Mouse (Mus musculus) heart, adult 10 weeks (tissue): ENCODE measurements around the gene Rabac1. TPM values are rescaled to one million over a fixed set of nuclear protein-coding genes. Genes with fewer than 3 reads are reported as not detected.

Source experiments
- polyA plus RNA-seq: library from polyadenylated mRNA; stranded (reverse); fragments of 350-450 nt; fragmentation: Illumina TruSeq; extraction: RNeasy Lipid Tissue Mini Kit (QIAGEN cat#74804); gene quantifications from one replicate; pipeline ENCODE4 v1.2.3, GENCODE M21; 2014; ENCODE audit warnings: low read depth, low replicate concordance

Rabac1 gene
- 283 TPM for polyA plus RNA-seq

GRCm38 (mm10) chr7:24971972-24972893, at the start of gene Rabac1:
Rabac1 (minus strand) TSS chr7:24972754.

GRCm38 (mm10) chr7:25005421-25006065, 33.0 kb upstream of the Rabac1 start, which contains the start of gene Atp1a3:
Atp1a3 (minus strand) TSS chr7:25005958.

GRCm38 (mm10) chr7:24944257-24944950, 28.1 kb downstream of the Rabac1 start, which contains the start of gene Gm4881:
Gm4881 (minus strand) TSS chr7:24944494.

Other genes starting within 250 kb of the Rabac1 start
- gene Gm4763, start 245.8 kb downstream of the Rabac1 start, polyA plus RNA-seq, result not detected
- gene Cd177, start 212.4 kb downstream of the Rabac1 start, polyA plus RNA-seq, result not detected
- not detected for gene Ceacam10, start 195.5 kb downstream of the Rabac1 start, polyA plus RNA-seq
- 1.5 TPM for gene Gm9844, start 110.5 kb downstream of the Rabac1 start, polyA plus RNA-seq
- not detected for gene Lypd4, start 102.8 kb downstream of the Rabac1 start, polyA plus RNA-seq
- gene Dmrtc2, start 102.7 kb downstream of the Rabac1 start, polyA plus RNA-seq, result not detected
- gene Rps19, start 88.4 kb downstream of the Rabac1 start, polyA plus RNA-seq, result 531 TPM
- gene Cd79a, start 75.4 kb downstream of the Rabac1 start, polyA plus RNA-seq, result 0.84 TPM
- gene Arhgef1, start 69.8 kb downstream of the Rabac1 start, polyA plus RNA-seq, result 60.8 TPM
- not detected for gene Gm4881, start 28.3 kb downstream of the Rabac1 start, polyA plus RNA-seq
- gene Atp1a3, start 33.2 kb upstream of the Rabac1 start, polyA plus RNA-seq, result 0.39 TPM
- gene Grik5, start 99.6 kb upstream of the Rabac1 start, polyA plus RNA-seq, result 5.2 TPM
- 6.4 TPM for gene Zfp574, start 99.8 kb upstream of the Rabac1 start, polyA plus RNA-seq
- 0.84 TPM for gene Pou2f2, start 207.0 kb upstream of the Rabac1 start, polyA plus RNA-seq
- 14.2 TPM for gene Dedd2, start 247.9 kb upstream of the Rabac1 start, polyA plus RNA-seq
- 6.4 TPM for gene Zfp526, start 248.7 kb upstream of the Rabac1 start, polyA plus RNA-seq